Mouse (Mus musculus): ENCODE measurements around the gene Ciao1. TPM values are rescaled to one million over a fixed set of nuclear protein-coding genes. Genes with fewer than 3 reads are reported as not detected.

Gene Ciao1
- polyA plus RNA-seq, 1 experiment from 2014 or later, result 53.7 TPM

DNA sequence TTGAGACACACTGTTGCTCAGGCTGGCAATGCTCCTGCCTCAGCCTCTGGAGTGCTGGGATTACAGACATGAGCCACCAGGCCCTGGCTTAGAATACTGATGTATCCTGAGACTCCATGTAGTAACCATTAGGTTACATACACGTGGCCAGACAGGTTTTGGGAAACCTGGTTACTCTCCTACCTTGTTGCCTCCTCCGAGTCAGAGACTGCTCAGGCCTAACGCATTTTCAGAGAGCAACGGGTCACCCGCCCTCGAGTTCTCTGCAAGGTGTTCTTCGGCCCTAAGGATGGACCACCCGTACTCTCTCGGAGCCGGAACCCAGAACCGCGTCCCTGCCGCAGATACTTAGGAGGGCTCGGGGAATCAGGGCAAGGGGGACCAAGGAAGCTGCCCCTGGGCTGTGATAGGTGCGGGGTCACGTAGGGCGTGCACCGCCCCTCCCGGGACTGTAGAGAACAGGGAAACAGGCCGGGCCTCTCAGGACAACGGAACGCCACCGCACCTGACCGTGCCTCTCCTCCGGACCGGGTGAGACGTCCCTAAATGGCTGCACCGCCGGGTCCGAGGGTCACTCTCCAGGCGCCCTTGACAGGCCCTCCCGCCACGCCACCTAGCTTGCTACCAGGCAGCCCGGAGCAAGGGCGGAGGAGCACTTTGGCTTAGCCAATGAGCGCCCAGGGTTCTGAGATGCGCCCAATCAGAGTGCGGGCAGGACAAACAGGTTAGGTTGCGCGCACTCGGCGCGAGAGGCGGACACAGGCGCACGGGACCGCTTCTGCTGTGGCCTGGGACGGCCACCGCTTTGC is 22.1 kb upstream of the Ciao1 start, which contains the start of gene Stard7:
Gene Stard7, plus strand, starts transcription at position 728 of the 809 bp plus-strand sequence.
- Histone ChIP-seq H3K4me3 (peak within 1 kb of the TSS; percentile 75), H3K36me3 (0 out of 2 replicates have a peak, but pooled peaks cover 3% of the 10 kb centered on the region), H3K9me3 (no peaks in the 10 kb centered on the region), H3K27ac (replicated peaks) (peak within 1 kb of the TSS; percentile 93), H3K4me2 (replicated peaks) (peak within 1 kb of the TSS; percentile 82), H3K9ac (replicated peaks) (peak within 1 kb of the TSS; percentile 78), H3K4me1 (peaks cover 16% of the 10 kb centered on the region), H3K27me3 (no peaks in the 10 kb centered on the region)
- WGBS, result under 1% methylated on average over 49 of the region's 49 CpGs
- ATAC-seq (ENCODE audit: low FRiP score, low read depth), result peak; percentile 98

DNA sequence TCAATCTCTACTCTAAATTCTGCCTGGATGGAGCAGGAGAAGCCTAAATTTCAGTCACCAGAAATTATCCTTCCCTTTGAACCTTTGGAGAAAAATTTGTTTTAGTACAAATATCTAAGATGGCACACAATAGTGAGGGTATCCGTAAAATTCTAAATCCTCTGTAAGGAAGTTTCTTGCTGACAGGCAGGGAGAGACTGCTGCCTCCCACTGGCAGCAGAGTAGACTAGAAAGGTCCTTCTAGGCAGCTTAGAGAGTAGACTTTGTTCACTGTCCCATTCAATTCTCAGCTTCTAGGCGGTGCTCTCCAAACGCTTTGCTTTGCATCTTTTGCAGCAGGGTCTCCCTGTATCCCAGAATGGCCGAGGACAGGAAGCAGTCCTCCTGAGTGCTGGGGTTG is 20.2 kb upstream of the Ciao1 start:
- no peak overlapping the region for H3K4me2 ChIP-seq (replicated peaks)
- H3K9ac ChIP-seq (replicated peaks), result no peak overlapping the region
- 0 out of 2 replicates have a peak, but pooled peaks cover 2% of the 10 kb centered on the region for H3K36me3 ChIP-seq
- H3K9me3 ChIP-seq, result no peaks in the 10 kb centered on the region
- peaks cover 11% of the 10 kb centered on the region for H3K4me1 ChIP-seq
- no peak overlapping the region for H3K27ac ChIP-seq (replicated peaks)
- no peak for ATAC-seq (ENCODE audit: low FRiP score, low read depth)
- no peaks in the 10 kb centered on the region for H3K27me3 ChIP-seq
- WGBS, result 35% methylated on average over 4 of the region's 4 CpGs
- no peak overlapping the region for H3K4me3 ChIP-seq

DNA sequence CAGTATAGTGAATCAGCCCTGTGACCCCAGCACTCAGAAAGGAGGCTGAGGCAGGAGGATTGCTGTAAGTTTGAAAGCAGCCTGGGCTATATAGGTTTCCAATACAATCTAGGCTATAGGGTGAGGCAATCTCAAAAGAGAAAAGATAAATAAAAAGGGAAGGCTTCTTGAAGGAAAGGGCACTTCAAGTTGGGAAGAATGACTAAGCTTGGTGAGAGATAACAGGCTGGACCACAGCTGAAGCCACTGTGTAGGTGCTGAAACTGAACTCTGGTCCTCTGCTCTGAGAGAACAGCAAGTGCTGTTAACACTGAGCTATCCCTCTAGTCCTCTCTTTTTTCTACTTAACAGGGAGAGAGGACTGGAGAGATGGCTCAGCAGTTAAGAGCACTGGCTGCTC is 14.9 kb upstream of the Ciao1 start:
- Histone ChIP-seq H3K9ac (replicated peaks) (no peak overlapping the region), H3K36me3 (peaks cover 27% of the 10 kb centered on the region), H3K27ac (replicated peaks) (no peak overlapping the region), H3K4me1 (no peaks in the 10 kb centered on the region), H3K9me3 (no peaks in the 10 kb centered on the region), H3K27me3 (no peaks in the 10 kb centered on the region), H3K4me3 (no peak overlapping the region), H3K4me2 (replicated peaks) (no peak overlapping the region)
- no peak for ATAC-seq (ENCODE audit: low FRiP score, low read depth)

DNA sequence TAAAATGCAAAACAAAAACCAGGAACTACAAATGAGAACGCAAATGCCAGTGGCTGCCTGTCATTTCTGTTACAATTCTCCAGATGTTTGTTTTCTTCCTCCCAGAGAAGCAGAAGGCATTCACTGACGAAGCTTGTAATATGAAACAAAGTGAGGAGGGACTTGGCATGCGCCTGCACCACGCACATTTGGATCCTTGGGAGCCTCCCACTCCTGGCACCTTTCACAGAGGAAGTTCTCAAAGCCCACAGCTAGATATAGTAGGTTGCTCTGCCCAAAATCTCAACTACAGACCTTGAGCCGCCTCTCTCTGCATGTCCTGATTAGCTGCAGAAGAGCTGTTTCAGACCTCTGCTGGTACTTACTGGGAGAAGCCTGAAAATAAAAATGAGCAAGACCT is 11.7 kb upstream of the Ciao1 start:
- Histone ChIP-seq H3K9ac (replicated peaks) (no peak overlapping the region), H3K36me3 (peaks cover 43% of the 10 kb centered on the region), H3K27ac (replicated peaks) (no peak overlapping the region), H3K4me1 (no peaks in the 10 kb centered on the region), H3K4me2 (replicated peaks) (no peak overlapping the region), H3K9me3 (no peaks in the 10 kb centered on the region), H3K27me3 (no peaks in the 10 kb centered on the region), H3K4me3 (no peak overlapping the region)
- no peak for ATAC-seq (ENCODE audit: low FRiP score, low read depth)
- 93% methylated on average over 5 of the region's 5 CpGs for WGBS

DNA sequence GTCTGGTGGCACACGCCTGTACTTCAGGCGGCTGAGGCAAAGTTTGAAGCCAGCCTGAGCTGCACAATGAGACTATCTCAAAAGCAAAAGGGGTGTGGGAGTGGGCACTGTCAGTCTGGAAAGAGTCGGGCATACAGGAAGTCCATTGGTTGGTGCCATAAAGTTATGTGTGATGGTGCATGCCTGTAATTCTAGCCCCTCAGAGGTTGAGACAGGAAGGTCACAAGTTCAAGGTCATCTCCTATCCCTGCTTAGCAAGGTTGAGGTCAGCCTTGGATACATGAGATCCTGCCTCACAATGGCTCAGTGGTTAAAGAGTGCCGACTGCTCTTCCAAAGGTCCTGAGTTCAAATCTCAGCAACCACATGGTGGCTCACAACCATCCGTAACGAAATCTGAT is 7.7 kb upstream of the Ciao1 start:
- H3K9me3 ChIP-seq, result no peaks in the 10 kb centered on the region
- no peak overlapping the region for H3K9ac ChIP-seq (replicated peaks)
- no peak overlapping the region for H3K4me3 ChIP-seq
- WGBS, result 87% methylated on average over 6 of the region's 6 CpGs
- peaks cover 1% of the 10 kb centered on the region; the same call in 1 of the 2 replicates for H3K4me1 ChIP-seq
- ATAC-seq (ENCODE audit: low FRiP score, low read depth), result no peak
- no peak overlapping the region for H3K4me2 ChIP-seq (replicated peaks)
- peaks cover 43% of the 10 kb centered on the region for H3K36me3 ChIP-seq
- H3K27ac ChIP-seq (replicated peaks), result no peak overlapping the region
- H3K27me3 ChIP-seq, result no peaks in the 10 kb centered on the region

DNA sequence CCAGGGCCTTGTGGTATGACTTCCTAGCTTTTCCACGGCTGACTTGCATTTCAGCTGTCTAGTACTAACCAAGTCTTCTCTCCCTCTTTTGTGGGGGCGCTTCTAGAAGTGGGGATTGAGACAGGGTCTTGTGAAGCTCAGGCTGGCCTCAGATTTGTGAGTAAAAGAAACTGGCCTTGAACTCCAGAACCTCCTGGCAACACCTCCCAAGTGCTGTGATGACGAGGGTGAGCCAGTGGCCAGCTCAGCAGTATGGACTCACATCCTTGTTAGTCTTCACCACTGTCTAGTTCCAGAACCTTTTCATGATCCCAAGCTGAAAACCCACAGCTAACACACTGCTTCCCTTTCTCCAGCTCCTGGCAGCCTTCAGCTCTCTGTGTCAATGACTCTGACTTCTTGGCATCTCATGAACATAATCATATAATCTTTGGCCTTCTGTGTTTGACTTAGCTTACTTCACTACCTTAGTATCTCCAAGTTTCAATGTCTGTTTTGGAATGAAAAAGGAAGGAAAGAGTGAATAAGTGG is 7.1 kb upstream of the Ciao1 start:
- H3K36me3 ChIP-seq, result peaks cover 40% of the 10 kb centered on the region
- H3K4me2 ChIP-seq (replicated peaks), result no peak overlapping the region
- H3K27ac ChIP-seq (replicated peaks), result no peak overlapping the region
- H3K9ac ChIP-seq (replicated peaks), result no peak overlapping the region
- ATAC-seq (ENCODE audit: low FRiP score, low read depth), result no peak
- WGBS, result 83% methylated on average over 3 of the region's 3 CpGs
- no peaks in the 10 kb centered on the region for H3K27me3 ChIP-seq
- no peak overlapping the region for H3K4me3 ChIP-seq
- peaks cover 4% of the 10 kb centered on the region for H3K4me1 ChIP-seq
- H3K9me3 ChIP-seq, result no peaks in the 10 kb centered on the region

DNA sequence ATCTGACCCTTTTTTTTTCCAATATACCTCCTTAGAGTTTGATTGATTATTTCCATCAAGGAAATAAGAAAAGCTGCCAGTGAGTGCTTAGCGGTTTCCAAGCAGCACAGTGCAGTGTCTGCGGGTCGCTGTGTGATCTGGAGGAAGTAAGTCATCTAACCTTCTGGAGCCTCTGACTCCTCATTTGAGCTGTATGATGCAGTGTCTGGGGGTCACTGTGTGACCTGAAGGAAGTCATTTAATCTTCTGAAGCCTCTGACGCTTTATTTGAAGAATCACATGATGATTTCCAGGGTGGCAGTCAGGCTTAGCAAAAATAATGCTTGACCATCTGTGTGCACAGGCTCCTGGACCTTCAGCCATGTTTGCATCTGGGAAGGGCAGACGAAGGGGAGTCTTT is 5.2 kb upstream of the Ciao1 start:
- H3K4me1 ChIP-seq, result peaks cover 15% of the 10 kb centered on the region
- ATAC-seq (ENCODE audit: low FRiP score, low read depth), result no peak
- no peak overlapping the region for H3K4me2 ChIP-seq (replicated peaks)
- peaks cover 22% of the 10 kb centered on the region for H3K36me3 ChIP-seq
- no peak overlapping the region for H3K27ac ChIP-seq (replicated peaks)
- no peaks in the 10 kb centered on the region for H3K9me3 ChIP-seq
- no peaks in the 10 kb centered on the region for H3K27me3 ChIP-seq
- no peak overlapping the region for H3K9ac ChIP-seq (replicated peaks)
- WGBS, result 89% methylated on average over 5 of the region's 5 CpGs
- no peak overlapping the region for H3K4me3 ChIP-seq

DNA sequence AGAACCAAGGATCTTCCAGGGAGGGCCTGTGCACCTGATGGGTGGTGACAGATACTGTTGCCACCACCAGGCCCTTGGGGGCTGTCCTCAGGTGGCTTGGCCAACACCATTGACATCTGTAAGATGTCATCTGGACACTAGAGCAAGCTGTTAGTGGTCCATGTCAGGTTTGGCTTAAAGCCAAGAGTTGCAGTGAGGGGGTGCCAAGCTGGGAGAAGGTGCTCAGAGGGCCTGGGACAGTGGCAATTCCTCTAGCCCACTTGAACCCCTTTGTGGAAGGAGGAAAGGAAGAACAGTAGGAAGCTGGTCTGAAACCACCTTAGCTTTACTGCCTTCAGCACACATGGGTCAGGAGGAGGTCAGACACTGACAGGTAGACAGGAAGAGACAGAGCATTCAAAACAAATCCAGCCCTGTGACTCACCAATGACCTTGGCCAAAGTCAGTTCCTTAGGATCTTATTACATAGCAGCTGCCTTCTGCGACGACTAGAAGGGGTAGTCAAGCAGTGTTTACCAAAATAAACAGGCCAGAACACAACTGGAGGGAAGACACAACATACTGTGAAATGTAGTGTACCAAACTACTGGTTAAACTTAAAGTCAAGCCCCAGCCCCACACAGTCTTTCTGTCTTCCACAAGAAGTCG is 4.4 kb upstream of the Ciao1 start:
- H3K9me3 ChIP-seq, result no peaks in the 10 kb centered on the region
- no peak overlapping the region for H3K4me3 ChIP-seq
- H3K9ac ChIP-seq (replicated peaks), result no peak overlapping the region
- WGBS, result 88% methylated on average over 3 of the region's 3 CpGs
- H3K4me1 ChIP-seq, result peaks cover 16% of the 10 kb centered on the region
- peaks cover 14% of the 10 kb centered on the region for H3K36me3 ChIP-seq
- H3K27me3 ChIP-seq, result no peaks in the 10 kb centered on the region
- no peak overlapping the region for H3K27ac ChIP-seq (replicated peaks)
- ATAC-seq (ENCODE audit: low FRiP score, low read depth), result no peak
- H3K4me2 ChIP-seq (replicated peaks), result no peak overlapping the region

DNA sequence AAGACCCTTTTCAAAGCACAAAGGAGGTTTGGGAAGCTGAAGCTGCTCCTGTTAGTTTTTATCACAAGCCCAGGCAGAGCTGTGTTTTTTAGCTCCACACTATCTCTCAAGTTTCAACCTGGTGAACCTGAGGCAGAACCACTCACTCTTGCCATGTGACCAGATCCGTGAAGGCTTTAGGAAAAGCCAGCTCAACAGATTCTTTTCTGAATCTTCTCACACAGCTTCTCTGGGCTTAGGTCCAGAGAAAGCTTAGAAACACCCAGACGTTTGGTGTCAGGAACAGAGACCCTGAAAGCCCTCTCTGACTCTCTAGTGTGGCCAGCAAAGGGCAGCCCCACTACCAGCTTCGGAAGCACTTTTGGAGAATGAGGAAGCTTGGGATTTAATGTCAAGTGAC is 3.8 kb upstream of the Ciao1 start:
- 83% methylated on average over 3 of the region's 3 CpGs for WGBS
- Histone ChIP-seq H3K27me3 (no peaks in the 10 kb centered on the region), H3K9me3 (no peaks in the 10 kb centered on the region), H3K4me2 (replicated peaks) (no peak overlapping the region), H3K4me3 (no peak overlapping the region), H3K9ac (replicated peaks) (no peak overlapping the region), H3K36me3 (0 out of 2 replicates have a peak, but pooled peaks cover 10% of the 10 kb centered on the region), H3K4me1 (peaks cover 21% of the 10 kb centered on the region), H3K27ac (replicated peaks) (no peak overlapping the region)
- no peak for ATAC-seq (ENCODE audit: low FRiP score, low read depth)

DNA sequence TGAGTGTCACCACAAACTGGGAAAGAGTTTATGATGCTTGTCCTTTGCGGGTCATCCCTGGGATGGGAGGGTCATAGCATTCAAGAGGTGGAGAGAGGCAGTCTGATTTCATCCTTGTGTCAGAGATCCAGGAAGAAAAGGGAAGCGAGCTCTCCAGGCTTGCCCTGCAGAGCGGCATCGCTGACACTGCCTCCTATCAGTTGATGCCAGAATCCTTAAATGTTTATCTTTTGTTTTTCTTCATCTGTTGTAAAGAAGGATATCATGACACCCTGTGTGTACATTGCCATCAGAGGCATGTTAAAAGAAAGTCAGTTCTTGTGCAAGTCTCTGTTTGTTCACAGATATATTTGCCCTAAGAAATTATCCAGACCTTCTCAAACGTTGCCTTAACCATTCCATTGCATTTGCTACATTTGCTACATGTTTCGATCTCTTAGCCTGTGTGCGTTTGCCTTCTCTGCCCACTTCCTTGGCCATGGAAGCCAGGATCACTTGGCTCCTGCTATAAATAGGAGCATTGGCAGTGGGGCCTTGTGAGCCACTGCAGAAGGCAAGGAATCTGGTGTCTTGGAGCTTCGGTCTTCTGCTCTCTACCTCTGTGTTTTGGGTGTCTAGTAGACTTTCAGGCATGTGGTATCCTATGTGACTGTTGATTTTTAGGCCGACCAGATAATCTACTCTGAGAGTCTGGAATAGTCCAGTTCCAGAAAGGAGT is 2.8 kb upstream of the Ciao1 start:
- Histone ChIP-seq H3K4me2 (replicated peaks) (no peak overlapping the region), H3K9me3 (no peaks in the 10 kb centered on the region), H3K4me3 (no peak overlapping the region), H3K27me3 (no peaks in the 10 kb centered on the region), H3K36me3 (peaks cover 11% of the 10 kb centered on the region; the same call in 1 of the 2 replicates), H3K9ac (replicated peaks) (0 out of 2 replicates have a peak overlapping the region, but pooled peaks have one; percentile 2), H3K4me1 (peaks cover 22% of the 10 kb centered on the region), H3K27ac (replicated peaks) (no peak overlapping the region)
- WGBS, result 91% methylated on average over 9 of the region's 9 CpGs
- no peak for ATAC-seq (ENCODE audit: low FRiP score, low read depth)

DNA sequence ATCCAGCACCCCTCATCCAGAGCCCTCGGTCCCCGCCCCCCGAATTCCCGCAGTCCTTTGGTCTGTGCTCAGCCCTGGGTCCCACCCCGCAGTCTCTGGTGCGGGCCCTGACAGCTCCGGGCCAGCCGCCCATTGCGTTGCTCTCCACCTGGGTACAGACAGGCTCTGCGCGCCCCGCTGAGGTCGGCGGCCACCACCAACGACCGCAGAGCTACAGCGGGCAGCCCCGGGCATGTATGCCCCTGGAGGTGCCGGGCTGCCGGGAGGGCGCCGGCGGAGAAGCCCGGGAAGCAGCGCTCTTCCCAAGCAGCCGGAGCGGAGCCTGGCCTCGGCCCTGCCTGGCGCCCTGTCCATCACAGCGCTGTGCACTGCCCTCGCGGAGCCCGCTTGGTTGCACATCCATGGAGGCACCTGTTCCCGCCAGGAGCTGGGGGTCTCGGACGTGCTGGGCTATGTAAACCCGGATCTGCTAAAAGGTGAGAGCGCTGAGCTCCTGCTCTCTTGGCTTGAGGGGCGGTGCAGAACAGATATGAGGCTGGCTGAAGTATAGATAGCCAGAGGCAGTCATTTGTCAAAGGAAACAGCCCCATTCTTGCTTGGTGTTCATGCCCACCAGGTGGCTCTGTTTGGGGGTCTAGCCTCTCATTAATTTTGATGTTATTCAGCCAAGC is 853 bp upstream of the Ciao1 start:
- peaks cover 30% of the 10 kb centered on the region for H3K36me3 ChIP-seq
- ATAC-seq (ENCODE audit: low FRiP score, low read depth), result peak; percentile 72; the same call in 1 of the 2 replicates
- WGBS, result 1% methylated on average over 39 of the region's 39 CpGs
- peak overlapping the region; percentile 90 for H3K9ac ChIP-seq (replicated peaks)
- H3K4me1 ChIP-seq, result peaks cover 22% of the 10 kb centered on the region
- H3K27ac ChIP-seq (replicated peaks), result peak overlapping the region; percentile 64
- no peaks in the 10 kb centered on the region for H3K9me3 ChIP-seq
- peak overlapping the region; percentile 96 for H3K4me2 ChIP-seq (replicated peaks)
- H3K27me3 ChIP-seq, result no peaks in the 10 kb centered on the region
- H3K4me3 ChIP-seq, result peak overlapping the region; percentile 86
